Mouse (Mus musculus) heart, postnatal 0 days (tissue): Measurements from ENCODE around the gene Cebpg. TPM values are rescaled to one million over a fixed set of nuclear protein-coding genes. Genes with fewer than 3 reads are reported as not detected.

ENCODE experiments used
- ATAC-seq: fragments of 200-750 bp; cut with Nextera tagmentation; 2 replicates; pipeline ENCODE4 v1.8.0; 2017; ENCODE audit warnings: low read depth, moderate number of reproducible peaks, moderate library complexity; ENCODE audit not compliant: insufficient read depth
- DNase-seq: peaks from one replicate; pipeline ENCODE4 v3.0.0-alpha.2; 2016; ENCODE audit warnings: low spot score
- H3K27ac ChIP-seq: fragments of 300-500 bp; sonication (generic); 2 replicates; pipeline ENCODE4 v1.5.1; 2014; ENCODE audit warnings: low read depth, mild to moderate bottlenecking
- H3K27me3 ChIP-seq: fragments of 300-500 bp; sonication (generic); 2 replicates; pipeline ENCODE4 v1.6.1; 2014; ENCODE audit warnings: low read length, mixed read lengths; ENCODE audit not compliant: control insufficient read depth, insufficient read depth
- H3K36me3 ChIP-seq: fragments of 300-500 bp; sonication (generic); replicated peaks from 2 replicates; pipeline ENCODE4 v1.6.1; 2014; ENCODE audit warnings: low read length, mixed read lengths; ENCODE audit not compliant: control insufficient read depth, insufficient read depth
- H3K4me1 ChIP-seq: fragments of 300-500 bp; sonication (generic); 2 replicates; pipeline ENCODE4 v1.6.1; 2014; ENCODE audit warnings: antibody characterized with exemption; ENCODE audit not compliant: control insufficient read depth, insufficient read depth
- H3K4me2 ChIP-seq: fragments of 300-500 bp; sonication (generic); 2 replicates; pipeline ENCODE4 v1.6.1; 2014; ENCODE audit warnings: low read depth, mild to moderate bottlenecking, low read length, moderate library complexity
- H3K4me3 ChIP-seq: fragments of 300-500 bp; sonication (generic); 2 replicates; pipeline ENCODE4 v1.5.1; 2014; ENCODE audit warnings: low read depth, low read length
- H3K9ac ChIP-seq: fragments of 300-500 bp; sonication (generic); replicated peaks from 2 replicates; pipeline ENCODE4 v1.6.1; 2014; ENCODE audit warnings: low read depth, low read length, mixed read lengths
- H3K9me3 ChIP-seq: fragments of 300-500 bp; sonication (generic); replicated peaks from 2 replicates; pipeline ENCODE4 v1.6.1; 2016; ENCODE audit warnings: low read length; ENCODE audit not compliant: control insufficient read depth
- CTCF ChIP-seq: IDR thresholded peaks from 2 replicates; pipeline ENCODE4 v1.5.1; 2016; ENCODE audit warnings: antibody characterized with exemption, control low read depth, low read depth
- EP300 ChIP-seq: IDR thresholded peaks from 2 replicates; pipeline ENCODE4 v1.6.1; 2016; ENCODE audit warnings: antibody characterized with exemption, low read depth
- WGBS: fragments of 180-500 bp; shearing (Covaris S2); extraction: QIAGEN DNeasy Blood & Tissue Kit; methylation state at CpG from one replicate; pipeline ENCODE4 v1.1.7; 2014; 5-methylcytosine and 5-hydroxymethylcytosine counted together
- polyA plus RNA-seq: library from polyadenylated mRNA; unstranded; fragments of >200 nt; fragmentation: Nextera tagmentation; extraction: Ambion mirVana; gene quantifications from 2 replicates; pipeline ENCODE4 v1.2.1, GENCODE M21; 2015
- total RNA-seq: library from RNA; depleted of rRNA; stranded (reverse); fragments of >200 nt; gene quantifications from 2 replicates; pipeline ENCODE4 v1.2.3, GENCODE M21; 2014; ENCODE audit warnings: low replicate concordance

Gene Cebpg
- total and polyA plus RNA-seq, 2 experiments from 2014 or later = 9.1 to 13.4 TPM

- DNase-seq (no peak), ATAC-seq (no peak)
- WGBS = 83% methylated on average over 4 of the region's 4 CpGs
- H3K9me3 ChIP-seq = no peaks in the 10 kb centered on the region
- H3K4me1 ChIP-seq = no peaks in the 10 kb centered on the region
- no peak overlapping the region for H3K9ac ChIP-seq
- H3K4me3 ChIP-seq = no peak overlapping the region
- no peak overlapping the region for H3K4me2 ChIP-seq
- H3K27me3 ChIP-seq = no peaks in the 10 kb centered on the region
- no peak overlapping the region for H3K27ac ChIP-seq
- no peaks in the 10 kb centered on the region for H3K36me3 ChIP-seq
- TF ChIP-seq CTCF = no peak; the same call in 1 of the 2 replicates
- no peak for TF ChIP-seq EP300
Observed at GRCm38 (mm10) chr7:35023251-35023650, 33.1 kb downstream of the Cebpg start.

DNA sequence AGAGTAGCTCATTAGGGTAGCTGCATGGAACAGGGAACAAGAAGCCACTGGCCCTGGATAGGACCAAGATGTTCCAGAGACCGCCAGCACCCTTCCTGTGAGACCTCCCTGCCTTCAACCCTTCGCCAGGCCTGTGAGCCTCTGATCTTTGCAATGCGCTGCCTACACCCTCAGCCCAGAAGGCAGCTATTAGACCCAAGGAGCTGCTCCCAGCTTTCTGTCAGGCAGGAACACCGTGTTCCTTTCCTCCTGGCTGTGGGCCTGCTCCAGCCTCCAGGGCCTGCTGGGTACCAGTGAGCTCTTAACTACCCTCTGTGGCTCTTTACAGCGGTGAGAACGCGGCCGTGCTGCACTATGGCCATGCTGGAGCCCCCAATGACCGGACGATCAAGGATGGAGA lies 35.0 kb downstream of the Cebpg start:
- no peaks in the 10 kb centered on the region for H3K27me3 ChIP-seq
- H3K4me3 ChIP-seq = no peak overlapping the region
- DNase-seq (no peak), ATAC-seq (no peak)
- H3K4me2 ChIP-seq = no peak overlapping the region
- 89% methylated on average over 10 of the region's 10 CpGs for WGBS
- no peaks in the 10 kb centered on the region for H3K36me3 ChIP-seq
- TF ChIP-seq EP300 (no peak), CTCF (no peak)
- no peak overlapping the region for H3K9ac ChIP-seq
- H3K9me3 ChIP-seq = no peaks in the 10 kb centered on the region
- H3K4me1 ChIP-seq = no peaks in the 10 kb centered on the region
- no peak overlapping the region for H3K27ac ChIP-seq

DNA sequence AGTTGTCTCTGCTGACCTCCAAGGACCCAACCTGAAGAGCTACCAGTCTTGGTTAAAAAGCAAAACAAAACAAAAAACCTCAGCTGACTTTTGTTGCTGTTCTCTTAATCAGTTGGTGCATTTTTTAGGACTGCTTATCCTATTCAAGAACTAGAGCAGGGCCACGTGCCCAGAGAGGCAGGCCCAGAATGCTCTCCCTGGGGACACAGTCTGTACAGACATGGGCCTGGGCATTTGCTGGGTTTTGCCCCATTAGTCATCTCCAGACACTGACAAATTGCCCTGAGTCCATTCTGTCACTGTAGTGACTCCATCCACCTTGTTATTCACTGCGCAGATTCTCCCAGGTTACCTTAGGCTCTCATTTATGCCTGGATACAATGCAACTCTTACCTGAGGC lies 41.1 kb downstream of the Cebpg start:
- ATAC-seq = no peak
- no peaks in the 10 kb centered on the region for H3K36me3 ChIP-seq
- no peak for TF ChIP-seq CTCF
- no peak for TF ChIP-seq EP300
- DNase-seq = no peak
- H3K4me1 ChIP-seq = peaks cover 19% of the 10 kb centered on the region
- no peaks in the 10 kb centered on the region for H3K27me3 ChIP-seq
- no peak overlapping the region for H3K4me3 ChIP-seq
- no peak overlapping the region for H3K9ac ChIP-seq
- no peak overlapping the region for H3K27ac ChIP-seq
- H3K4me2 ChIP-seq = no peak overlapping the region
- 64% methylated on average over 2 of the region's 2 CpGs for WGBS
- no peaks in the 10 kb centered on the region for H3K9me3 ChIP-seq

- no peaks in the 10 kb centered on the region for H3K9me3 ChIP-seq
- ATAC-seq (no peak), DNase-seq (no peak)
- no peak overlapping the region for H3K27ac ChIP-seq
- H3K4me2 ChIP-seq = no peak overlapping the region
- H3K27me3 ChIP-seq = no peaks in the 10 kb centered on the region
- WGBS = 83% methylated on average over 9 of the region's 9 CpGs
- no peak overlapping the region for H3K4me3 ChIP-seq
- TF ChIP-seq EP300 = no peak
- no peak for TF ChIP-seq CTCF
- H3K36me3 ChIP-seq = no peaks in the 10 kb centered on the region
- H3K9ac ChIP-seq = no peak overlapping the region
- peaks cover 19% of the 10 kb centered on the region for H3K4me1 ChIP-seq
Observed at GRCm38 (mm10) chr7:35013228-35013627, 43.1 kb downstream of the Cebpg start.

- DNase-seq = no peak
- no peak overlapping the region for H3K4me2 ChIP-seq
- no peak overlapping the region for H3K27ac ChIP-seq
- H3K9me3 ChIP-seq = no peaks in the 10 kb centered on the region
- TF ChIP-seq CTCF (no peak), EP300 (no peak)
- H3K9ac ChIP-seq = no peak overlapping the region
- 84% methylated on average over 7 of the region's 7 CpGs for WGBS
- H3K4me3 ChIP-seq = no peak overlapping the region
- H3K27me3 ChIP-seq = no peaks in the 10 kb centered on the region
- H3K36me3 ChIP-seq = no peaks in the 10 kb centered on the region
- no peak for ATAC-seq
- peaks cover 3% of the 10 kb centered on the region; the same call in 1 of the 2 replicates for H3K4me1 ChIP-seq
Observed at GRCm38 (mm10) chr7:35006661-35007060, 49.7 kb downstream of the Cebpg start.

- Histone ChIP-seq H3K9me3 (no peaks in the 10 kb centered on the region), H3K4me1 (no peaks in the 10 kb centered on the region), H3K4me2 (no peak overlapping the region), H3K27ac (no peak overlapping the region), H3K36me3 (no peaks in the 10 kb centered on the region), H3K27me3 (no peaks in the 10 kb centered on the region), H3K9ac (no peak overlapping the region), H3K4me3 (no peak overlapping the region)
- no peak for ATAC-seq
- DNase-seq = no peak
- no peak for TF ChIP-seq EP300
- TF ChIP-seq CTCF = no peak
- 73% methylated on average over 7 of the region's 7 CpGs for WGBS
Observed at GRCm38 (mm10) chr7:35003171-35003737, 53.1 kb downstream of the Cebpg start.
